Mouse (Mus musculus) C2C12 (cell line): Measurements from ENCODE around the gene H2afj.

ENCODE experiments used
- CEBPB ChIP-seq: IDR thresholded peaks from one replicate; pipeline ENCODE4 v1.6.1; 2011; ENCODE audit warnings: low read depth, mild to moderate bottlenecking, control low read depth, moderate library complexity
- CTCF ChIP-seq: IDR thresholded peaks from one replicate; pipeline ENCODE4 v1.5.1; 2011; ENCODE audit not compliant: control insufficient read depth, insufficient read depth, insufficient read length
- MAX ChIP-seq: IDR thresholded peaks from one replicate; pipeline ENCODE4 v1.6.1; 2011; ENCODE audit warnings: mild to moderate bottlenecking, control low read depth
- MYOD1 ChIP-seq: IDR thresholded peaks from one replicate; pipeline ENCODE4 v1.6.1; 2011; ENCODE audit warnings: low read depth; ENCODE audit not compliant: control insufficient read depth, insufficient read length
- MYOG ChIP-seq: IDR thresholded peaks from one replicate; pipeline ENCODE4 v1.6.1; 2011; ENCODE audit not compliant: control insufficient read depth, insufficient read length; ENCODE audit errors: extremely low read depth
- USF1 ChIP-seq: IDR thresholded peaks from one replicate; pipeline ENCODE4 v1.6.1; 2011; ENCODE audit warnings: low read depth, mild to moderate bottlenecking, control low read depth, moderate library complexity

DNA sequence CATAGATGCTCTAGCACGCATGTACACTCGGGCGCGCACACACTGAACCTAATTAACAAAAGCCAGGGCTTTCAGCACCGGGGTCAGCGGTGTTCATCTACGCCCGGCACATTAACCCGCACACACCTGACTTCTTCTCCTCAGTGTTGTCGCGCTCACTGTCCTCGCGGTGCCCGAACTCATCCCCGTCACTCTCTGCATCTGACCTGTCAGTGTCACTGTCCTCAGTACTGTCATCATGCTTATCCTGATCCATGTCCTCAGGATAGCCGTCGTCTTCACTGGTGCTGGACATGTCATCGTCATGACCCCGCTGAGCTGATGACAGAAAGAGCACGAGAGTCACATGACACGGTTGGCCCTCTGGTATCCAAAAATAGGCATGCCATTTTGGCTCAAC is 12.3 kb downstream of the H2afj start:
- TF ChIP-seq CTCF (no peak), MYOG (no peak), CEBPB (no peak), USF1 (no peak), MAX (no peak), MYOD1 (no peak)
